Mouse (Mus musculus) spleen, adult 2 months (tissue): ENCODE data around the gene Tet2.

ENCODE experiments used
- CTCF ChIP-seq: fragments of 200-500 bp; IDR thresholded peaks from 2 replicates; pipeline ENCODE4 v1.5.1; 2011; ENCODE audit warnings: mild to moderate bottlenecking, inconsistent platforms; ENCODE audit not compliant: insufficient read depth, insufficient read length, insufficient replicate concordance; ENCODE audit errors: extremely low read depth
- POLR2A ChIP-seq: fragments of 200-500 bp; IDR thresholded peaks from 2 replicates; pipeline ENCODE4 v1.6.1; 2011; ENCODE audit warnings: low read depth, low read length, inconsistent platforms

GRCm38 (mm10) chr3:133549385-133550170 is 4.6 kb upstream of the Tet2 start:
- no peak for TF ChIP-seq POLR2A
- no peak for TF ChIP-seq CTCF
